Mouse (Mus musculus): ENCODE results near the gene Gm21852. TPM values are rescaled to one million over a fixed set of nuclear protein-coding genes. Genes with fewer than 3 reads are reported as not detected.
"Not testable (repeated sequence)": the region's sequence is repeated elsewhere in the genome, so short reads cannot be mapped to it uniquely, and the experiment has no call there.

Gene Gm21852
- polyA plus RNA-seq (2014; fragmentation: Nextera tagmentation; extraction: Ambion mirVana), result not detected in 2 replicates

- H3K9ac ChIP-seq (ENCODE audit: low read depth, low read length); H3K36me3 ChIP-seq (ENCODE audit: control insufficient read depth, insufficient read depth, low read length); H3K4me1 ChIP-seq (replicated peaks; ENCODE audit: control insufficient read depth, insufficient read depth, low read length); DNase-seq (ENCODE audit: low spot score); H3K27ac ChIP-seq (ENCODE audit: low read depth, low read length); H3K4me3 ChIP-seq (ENCODE audit: low read depth, low read length); H3K9me3 ChIP-seq (ENCODE audit: control insufficient read depth, low read length); H3K27me3 ChIP-seq (ENCODE audit: control insufficient read depth, insufficient read depth, low read length); H3K4me2 ChIP-seq (replicated peaks; ENCODE audit: low read depth, low read length); ATAC-seq (ENCODE audit: low FRiP score): not testable (repeated sequence)
- WGBS, result no CpG with 5 or more reads among the region's 3 CpGs
These were observed at the start of gene Gm21852 for GRCm38 (mm10) chrY:40651896-40652295. TSS of gene Gm21852 (minus strand) at chrY:40651996.

Other genes with a start within 250 kb of the Gm21852 start
- not detected in 2 replicates for gene Gm21797, start 123.8 kb upstream of the Gm21852 start, polyA plus RNA-seq (2014; fragmentation: Nextera tagmentation; extraction: Ambion mirVana)
- gene Gm20795, start 152.9 kb upstream of the Gm21852 start, polyA plus RNA-seq (2014; fragmentation: Nextera tagmentation; extraction: Ambion mirVana), result not detected in 2 replicates

Measured in hindbrain, embryonic 11.5 days (tissue).